In the genomic region with DNA sequence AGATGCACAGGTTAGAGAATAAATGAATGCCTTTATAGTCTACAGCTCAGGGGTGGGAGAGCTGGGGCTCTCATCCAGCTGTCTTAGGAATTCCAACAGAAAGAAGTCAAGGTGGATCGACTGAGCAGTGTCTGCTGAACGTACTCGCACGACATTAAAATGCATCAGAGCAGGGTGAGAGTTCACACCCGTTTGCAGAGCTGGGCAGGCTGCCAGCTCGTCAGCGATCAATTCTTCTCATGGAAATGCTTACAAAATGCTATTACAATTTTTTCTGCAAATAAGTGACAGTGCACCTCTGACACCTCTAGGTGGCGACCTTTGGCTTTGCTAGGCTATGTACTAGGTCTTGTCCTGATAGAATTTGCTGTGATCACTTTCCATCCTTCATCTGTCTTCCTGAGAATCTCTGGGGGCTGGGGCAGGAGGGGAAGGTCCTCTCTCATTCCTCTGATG, we compare ENCODE assay signal across 7 mouse cellular contexts.
DNase-seq lines count a peak whose midpoint lies in the region; ATAC-seq and TF ChIP-seq lines count a peak whose summit lies in the region.

No protein-coding gene starts in this region.

- no peaks in the 10 kb centered on the region for H3K27me3 ChIP-seq in intestine, postnatal 0 days (replicated peaks; ENCODE audit: control insufficient read depth, insufficient read depth, low read length)
- H3K27me3 ChIP-seq in limb, embryonic 11.5 days (ENCODE audit: control insufficient read depth, insufficient read depth, low read length): no peaks in the 10 kb centered on the region

- ATAC-seq in intestine, postnatal 0 days: no peak
- no peak for ATAC-seq in limb, embryonic 11.5 days (ENCODE audit: insufficient number of reproducible peaks, low FRiP score, low TSS enrichment, low read depth)
- no peak for ATAC-seq in CD4-positive, CD25-positive, alpha-beta regulatory T cell, adult 4 months

- no peak overlapping the region for H3K4me3 ChIP-seq in intestine, postnatal 0 days (ENCODE audit: low read depth, low read length)
- H3K4me3 ChIP-seq in limb, embryonic 11.5 days (ENCODE audit: low read depth, low read length): no peak overlapping the region

- no peaks in the 10 kb centered on the region for H3K9me3 ChIP-seq in intestine, postnatal 0 days (ENCODE audit: control insufficient read depth)
- H3K9me3 ChIP-seq in limb, embryonic 11.5 days (ENCODE audit: control insufficient read depth, low read length): no peaks in the 10 kb centered on the region

- H3K36me3 ChIP-seq in intestine, postnatal 0 days (ENCODE audit: control insufficient read depth, insufficient read depth): no peaks in the 10 kb centered on the region
- no peaks in the 10 kb centered on the region for H3K36me3 ChIP-seq in limb, embryonic 11.5 days (ENCODE audit: control insufficient read depth, insufficient read depth, low read length)

- H3K27ac ChIP-seq in intestine, postnatal 0 days (ENCODE audit: low read depth, low read length): no peak overlapping the region
- no peak overlapping the region for H3K27ac ChIP-seq in limb, embryonic 11.5 days (replicated peaks; ENCODE audit: low read depth, low read length)

- no peaks in the 10 kb centered on the region for H3K4me1 ChIP-seq in intestine, postnatal 0 days (replicated peaks; ENCODE audit: control insufficient read depth, insufficient read depth, low read length)
- no peaks in the 10 kb centered on the region for H3K4me1 ChIP-seq in limb, embryonic 11.5 days (ENCODE audit: control insufficient read depth, insufficient read depth, low read length)

- H3K4me2 ChIP-seq in intestine, postnatal 0 days (replicated peaks; ENCODE audit: low read depth): no peak overlapping the region
- no peak overlapping the region for H3K4me2 ChIP-seq in limb, embryonic 11.5 days (ENCODE audit: low read depth, severe bottlenecking)

- DNase-seq in ES-CJ7 (ENCODE audit: low read depth, low spot score) (peak; percentile 24), adipocyte (ENCODE audit: low spot score) (peak; percentile 3)
- peak; percentile 27 for DNase-seq in embryo, embryonic 11.5 days (ENCODE audit: low read depth, low spot score)
- peak; percentile 36 for DNase-seq in limb, embryonic 11.5 days (ENCODE audit: low spot score)
- peak; percentile 23 for DNase-seq in retina, postnatal 7 days (ENCODE audit: low read depth, low spot score)

- WGBS in intestine, postnatal 0 days: 32% methylated on average over 8 of the region's 8 CpGs
- 55% methylated on average over 8 of the region's 8 CpGs for WGBS in limb, embryonic 11.5 days

- TF ChIP-seq CTCF in intestine, postnatal 0 days (IDR thresholded peaks at IDR 0.05; ENCODE audit: low read depth): peak; percentile 66

- H3K9ac ChIP-seq in intestine, postnatal 0 days (ENCODE audit: low read depth, low read length): no peak overlapping the region
- no peak overlapping the region for H3K9ac ChIP-seq in limb, embryonic 11.5 days (ENCODE audit: low read length)
